22 mouse cellular contexts compared by ENCODE assay signal in the genomic region with DNA sequence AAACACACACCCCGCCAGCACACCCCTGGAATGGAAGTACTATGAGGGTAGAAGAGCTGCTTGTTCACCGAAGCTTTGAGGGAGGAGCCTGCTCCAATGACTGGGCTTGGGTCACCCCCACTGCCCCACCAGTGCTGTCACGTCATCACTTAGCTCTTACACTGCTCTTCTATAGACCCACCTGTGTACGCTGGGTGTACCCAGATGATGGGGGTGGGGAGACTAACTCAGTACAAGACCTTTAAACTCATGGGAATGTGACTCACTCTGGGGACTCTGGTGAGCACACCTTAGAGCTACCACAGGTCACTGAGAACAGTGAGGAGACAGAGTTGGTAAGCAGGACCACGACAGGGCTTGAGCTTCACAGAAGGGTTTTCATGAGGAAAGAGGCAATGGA.
"Had no signal": no experiment of that assay in that cellular context is flagged by ENCODE, and none has a peak within 500 bp of the region (broad histone marks: within the 10 kb centered on the region; RNA-seq: fewer than 3 reads in every experiment).

No protein-coding gene starts in this region.

- DNase-seq: forebrain, postnatal 0 days; gastrocnemius, postnatal 14 days; gastrocnemius, postnatal 36 days; heart, adult 11 months; heart, postnatal 10 days; heart, postnatal 4 days; kidney, adult 18-20 months; kidney, adult 8-10 months; kidney, postnatal 10 days; kidney, postnatal 36 days; layer of hippocampus, adult 9-11 months; layer of hippocampus, postnatal 36 days; left cerebral cortex, postnatal 4 days; liver, embryonic 13.5 days had no signal

- H3K9me3 ChIP-seq: heart, embryonic 10.5 days; hindbrain, embryonic 13.5 days; intestine, embryonic 15.5 days; limb, embryonic 13.5 days; limb, embryonic 15.5 days; liver, embryonic 13.5 days had no signal

- H3K27ac ChIP-seq: heart, embryonic 10.5 days; hindbrain, embryonic 13.5 days; intestine, embryonic 15.5 days; limb, embryonic 13.5 days; limb, embryonic 15.5 days; liver, embryonic 13.5 days had no signal

- H3K27me3 ChIP-seq: heart, embryonic 12.5 days; hindbrain, embryonic 13.5 days; intestine, embryonic 15.5 days; limb, embryonic 13.5 days; limb, embryonic 15.5 days; liver, embryonic 13.5 days had no signal

- H3K9ac ChIP-seq: forebrain, postnatal 0 days; heart, embryonic 12.5 days; hindbrain, embryonic 13.5 days; intestine, embryonic 15.5 days; limb, embryonic 13.5 days; limb, embryonic 15.5 days; liver, embryonic 13.5 days had no signal

- ATAC-seq: forebrain, postnatal 0 days; inflammation-experienced regulatory T-cells, adult 6 months; intestine, embryonic 15.5 days; intestine, postnatal 0 days had no signal

- H3K4me3 ChIP-seq: heart, embryonic 10.5 days; heart, embryonic 12.5 days; hindbrain, embryonic 13.5 days; intestine, embryonic 15.5 days; limb, embryonic 13.5 days; limb, embryonic 15.5 days; liver, embryonic 13.5 days had no signal

- H3K4me2 ChIP-seq: heart, embryonic 12.5 days; hindbrain, embryonic 13.5 days; intestine, embryonic 15.5 days; limb, embryonic 13.5 days; limb, embryonic 15.5 days; liver, embryonic 13.5 days had no signal

- H3K36me3 ChIP-seq: heart, embryonic 10.5 days; heart, embryonic 12.5 days; hindbrain, embryonic 13.5 days; intestine, embryonic 15.5 days; limb, embryonic 13.5 days; limb, embryonic 15.5 days; liver, embryonic 13.5 days had no signal

- H3K4me1 ChIP-seq: liver, embryonic 13.5 days had no signal
